9 mouse cellular contexts compared by ENCODE assay signal in the genomic region with DNA sequence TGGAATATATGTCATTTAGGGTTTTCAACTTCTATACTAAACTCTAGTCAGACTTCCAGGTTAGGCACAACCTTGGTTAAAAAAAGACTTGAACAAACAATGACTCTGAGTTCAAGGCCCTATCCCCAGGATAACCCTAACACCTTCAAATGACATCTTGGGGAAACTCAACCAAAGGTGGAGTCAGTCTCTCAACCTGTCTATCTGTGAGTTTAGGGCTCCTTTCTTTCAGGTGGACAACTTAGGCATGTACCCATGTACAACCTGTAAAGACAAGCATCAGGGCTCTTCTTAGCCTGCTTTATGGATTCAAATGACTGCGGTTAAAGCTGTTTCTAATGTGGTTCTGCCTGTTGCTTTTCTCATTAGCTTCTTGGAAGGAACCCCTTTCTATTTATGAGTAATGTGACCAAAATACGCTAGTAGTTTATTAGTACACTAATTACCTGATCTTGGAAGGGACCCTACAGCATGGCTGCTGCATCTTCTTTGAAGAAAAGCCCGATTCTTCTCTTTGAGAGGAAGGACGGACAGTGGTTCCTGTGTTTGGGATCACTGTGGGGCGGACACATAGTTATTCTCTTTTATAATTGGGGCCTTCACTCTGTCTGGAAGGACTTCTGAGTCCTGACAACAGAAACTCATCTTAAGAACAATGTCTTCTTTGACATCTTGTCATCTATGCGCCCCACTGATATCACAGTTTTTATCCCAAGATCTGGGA. TPM values are rescaled to one million over a fixed set of nuclear protein-coding genes. Genes with fewer than 3 reads are reported as not detected.
DNase-seq lines count a peak whose midpoint lies in the region; ATAC-seq and TF ChIP-seq lines count a peak whose summit lies in the region.
"Had no signal": no experiment of that assay in that cellular context is flagged by ENCODE, and none has a peak within 500 bp of the region (broad histone marks: within the 10 kb centered on the region; RNA-seq: fewer than 3 reads in every experiment).

No protein-coding gene starts in this region.

- peak; percentile 40 for DNase-seq in cerebellum, adult 9-10 months
- no peak for DNase-seq in cerebellum, postnatal 36 days
- no peak for DNase-seq in kidney, postnatal 10 days
- DNase-seq in layer of hippocampus, postnatal 36 days: no peak
- DNase-seq in left cerebral cortex, postnatal 4 days: no peak
- DNase-seq: heart, adult 11 months had no signal

- no peaks in the 10 kb centered on the region for H3K36me3 ChIP-seq in kidney, embryonic 15.5 days
- no peaks in the 10 kb centered on the region for H3K36me3 ChIP-seq in liver, embryonic 15.5 days (replicated peaks)

- peak overlapping the region; percentile 44 for H3K4me3 ChIP-seq in kidney, embryonic 15.5 days (replicated peaks)
- H3K4me3 ChIP-seq in embryonic fibroblast, embryonic 13.5 days (ENCODE audit: insufficient read depth, low read length): peak overlapping the region; percentile 36
- peak overlapping the region; percentile 48 for H3K4me3 ChIP-seq in liver, embryonic 15.5 days (replicated peaks)

- H3K27ac ChIP-seq in kidney, embryonic 15.5 days: peak overlapping the region; percentile 89; the same call in 1 of the 2 replicates
- no peak overlapping the region for H3K27ac ChIP-seq in embryonic fibroblast, embryonic 13.5 days (ENCODE audit: insufficient read depth, low read length)
- peak overlapping the region; percentile 97 for H3K27ac ChIP-seq in liver, embryonic 15.5 days (replicated peaks)

- intact Hi-C loops in left cerebral cortex, postnatal 4 days (cut with DNase I): no loop called here

- no peak for TF ChIP-seq POLR2A in embryonic fibroblast, embryonic 13.5 days (IDR thresholded peaks at IDR 0.05; ENCODE audit: low read depth, low read length)

- no peaks in the 10 kb centered on the region for H3K27me3 ChIP-seq in kidney, embryonic 15.5 days
- no peaks in the 10 kb centered on the region for H3K27me3 ChIP-seq in liver, embryonic 15.5 days

- WGBS in kidney, embryonic 15.5 days: 89% methylated on average over 6 of the region's 6 CpGs
- 83% methylated on average over 6 of the region's 6 CpGs for WGBS in liver, embryonic 15.5 days (ENCODE audit: insufficient replicate concordance)

- ATAC-seq in kidney, embryonic 15.5 days (replicated peaks; ENCODE audit: low FRiP score): no peak
- no peak for ATAC-seq in liver, embryonic 15.5 days (ENCODE audit: insufficient read depth)

- peaks cover 18% of the 10 kb centered on the region for H3K4me1 ChIP-seq in kidney, embryonic 15.5 days
- H3K4me1 ChIP-seq in embryonic fibroblast, embryonic 13.5 days (ENCODE audit: control insufficient read depth, insufficient read depth, low read length): peaks cover 2% of the 10 kb centered on the region; the same call in 1 of the 2 replicates
- H3K4me1 ChIP-seq in liver, embryonic 15.5 days (replicated peaks): peaks cover 49% of the 10 kb centered on the region

- peak overlapping the region; percentile 61 for H3K4me2 ChIP-seq in kidney, embryonic 15.5 days
- peak overlapping the region; percentile 60 for H3K4me2 ChIP-seq in liver, embryonic 15.5 days

- H3K9me3 ChIP-seq in kidney, embryonic 15.5 days (replicated peaks): no peaks in the 10 kb centered on the region
- no peaks in the 10 kb centered on the region for H3K9me3 ChIP-seq in liver, embryonic 15.5 days (replicated peaks)

- H3K9ac ChIP-seq in kidney, embryonic 15.5 days: no peak overlapping the region
- H3K9ac ChIP-seq in liver, embryonic 15.5 days: peak overlapping the region; percentile 58

- TF ChIP-seq CTCF in embryonic fibroblast, embryonic 13.5 days (IDR thresholded peaks at IDR 0.05; ENCODE audit: borderline replicate concordance, insufficient read depth, low read length): no peak

RNA-seq across cellular contexts. Expression of gene Hist1h2bj, which starts 1.6 kb away (rescaled TPM):
- 16.8 and 19.2 TPM in 2 replicates for polyA plus RNA-seq in kidney, embryonic 15.5 days (2015; fragmentation: Nextera tagmentation; extraction: Ambion mirVana)
- 4.1 and 8.4 TPM in 2 replicates for polyA plus RNA-seq in embryonic fibroblast, embryonic 13.5 days (2011; ENCODE audit: insufficient read length, low read depth, missing spikeins)
- polyA plus RNA-seq in liver, embryonic 15.5 days (2015; fragmentation: Nextera tagmentation; extraction: Ambion mirVana): 17.5 and 18.4 TPM in 2 replicates
- 10 to 100 TPM; 12.5 to 16.9 TPM for total RNA-seq in layer of hippocampus, postnatal 36 days (2021)
- 10 to 100 TPM; 53.8 to 62.6 TPM for total RNA-seq in left cerebral cortex, postnatal 4 days (2021)

RNA-seq across cellular contexts. Expression of gene Hist1h2ag, which starts 1.9 kb away (rescaled TPM):
- polyA plus RNA-seq in kidney, embryonic 15.5 days (2015; fragmentation: Nextera tagmentation; extraction: Ambion mirVana): 59.1 and 68.1 TPM in 2 replicates
- polyA plus RNA-seq in embryonic fibroblast, embryonic 13.5 days (2011; ENCODE audit: insufficient read length, low read depth, missing spikeins): 2.6 TPM in 1 of 2 replicates, not detected in the other
- 13.0 and 22.6 TPM in 2 replicates for polyA plus RNA-seq in liver, embryonic 15.5 days (2015; fragmentation: Nextera tagmentation; extraction: Ambion mirVana)
- 10 to 100 TPM; 13.7 to 21.6 TPM for total RNA-seq in layer of hippocampus, postnatal 36 days (2021)
- total RNA-seq in left cerebral cortex, postnatal 4 days (2021): 10 to 100 TPM; 59.9 to 64.0 TPM

RNA-seq across cellular contexts. Expression of gene Hist1h4i, which starts 3.4 kb away (rescaled TPM):
- 30.5 and 31.4 TPM in 2 replicates for polyA plus RNA-seq in kidney, embryonic 15.5 days (2015; fragmentation: Nextera tagmentation; extraction: Ambion mirVana)
- polyA plus RNA-seq in embryonic fibroblast, embryonic 13.5 days (2011; ENCODE audit: insufficient read length, low read depth, missing spikeins): 5.6 and 9.1 TPM in 2 replicates
- polyA plus RNA-seq in liver, embryonic 15.5 days (2015; fragmentation: Nextera tagmentation; extraction: Ambion mirVana): 40.8 and 42.0 TPM in 2 replicates
- total RNA-seq in layer of hippocampus, postnatal 36 days (2021): 10 to 100 TPM; 72.6 to 72.8 TPM
- total RNA-seq in left cerebral cortex, postnatal 4 days (2021): 10 to 100 TPM; 89.3 to 89.6 TPM

RNA-seq across cellular contexts. Expression of gene Hist1h2bk, which starts 8.9 kb away (rescaled TPM):
- 8.8 and 12.6 TPM in 2 replicates for polyA plus RNA-seq in kidney, embryonic 15.5 days (2015; fragmentation: Nextera tagmentation; extraction: Ambion mirVana)
- 16.3 and 22.3 TPM in 2 replicates for polyA plus RNA-seq in embryonic fibroblast, embryonic 13.5 days (2011; ENCODE audit: insufficient read length, low read depth, missing spikeins)
- 4.4 and 5.4 TPM in 2 replicates for polyA plus RNA-seq in liver, embryonic 15.5 days (2015; fragmentation: Nextera tagmentation; extraction: Ambion mirVana)
- total RNA-seq in layer of hippocampus, postnatal 36 days (2021): 10 to 100 TPM; 30.5 to 35.2 TPM
- total RNA-seq in left cerebral cortex, postnatal 4 days (2021): 100 to 1,000 TPM in 1 of 2 experiments, 10 to 100 TPM in 1; 95.1 to 120 TPM

RNA-seq across cellular contexts. Expression of gene Hist1h2ah, which starts 9.2 kb away (rescaled TPM):
- 9.8 and 11.2 TPM in 2 replicates for polyA plus RNA-seq in kidney, embryonic 15.5 days (2015; fragmentation: Nextera tagmentation; extraction: Ambion mirVana)
- polyA plus RNA-seq in embryonic fibroblast, embryonic 13.5 days (2011; ENCODE audit: insufficient read length, low read depth, missing spikeins): 1.3 TPM in 1 of 2 replicates, not detected in the other
- 9.5 and 11.4 TPM in 2 replicates for polyA plus RNA-seq in liver, embryonic 15.5 days (2015; fragmentation: Nextera tagmentation; extraction: Ambion mirVana)
- 10 to 100 TPM; 11.4 to 25.4 TPM for total RNA-seq in layer of hippocampus, postnatal 36 days (2021)
- total RNA-seq in left cerebral cortex, postnatal 4 days (2021): 100 to 1,000 TPM; 126 to 134 TPM
